7 mouse cellular contexts compared by ENCODE assay signal in genomic region chr14:26667991-26668370, GRCm38 (mm10). TPM values are rescaled to one million over a fixed set of nuclear protein-coding genes. Genes with fewer than 3 reads are reported as not detected.
DNase-seq lines count a peak whose midpoint lies in the region; ATAC-seq lines count a peak whose summit lies in the region.

No protein-coding gene starts in this region.

- H3K4me3 ChIP-seq in neural tube, embryonic 11.5 days (ENCODE audit: low read depth, low read length): peak overlapping the region; percentile 98
- peak overlapping the region; percentile 94 for H3K4me3 ChIP-seq in forebrain, embryonic 10.5 days
- peak overlapping the region; percentile 96 for H3K4me3 ChIP-seq in limb, embryonic 13.5 days
- H3K4me3 ChIP-seq in stomach, embryonic 14.5 days (ENCODE audit: low read depth, low read length): peak overlapping the region; percentile 59

- peak overlapping the region; percentile 87 for H3K9ac ChIP-seq in neural tube, embryonic 11.5 days (ENCODE audit: low read length)
- H3K9ac ChIP-seq in limb, embryonic 13.5 days: peak overlapping the region; percentile 79
- peak overlapping the region; percentile 77 for H3K9ac ChIP-seq in stomach, embryonic 14.5 days (replicated peaks; ENCODE audit: low read depth, low read length)

- H3K27me3 ChIP-seq in neural tube, embryonic 11.5 days (ENCODE audit: control insufficient read depth, insufficient read depth, low read length): no peaks in the 10 kb centered on the region
- no peaks in the 10 kb centered on the region for H3K27me3 ChIP-seq in forebrain, embryonic 10.5 days (ENCODE audit: poor library complexity, severe bottlenecking)
- no peaks in the 10 kb centered on the region for H3K27me3 ChIP-seq in limb, embryonic 13.5 days
- H3K27me3 ChIP-seq in stomach, embryonic 14.5 days (ENCODE audit: control insufficient read depth, insufficient read depth, low read length): no peaks in the 10 kb centered on the region

- H3K27ac ChIP-seq in neural tube, embryonic 11.5 days (ENCODE audit: low read depth, low read length): no peak overlapping the region
- peak overlapping the region; percentile 98 for H3K27ac ChIP-seq in forebrain, embryonic 10.5 days
- no peak overlapping the region for H3K27ac ChIP-seq in limb, embryonic 13.5 days
- no peak overlapping the region for H3K27ac ChIP-seq in stomach, embryonic 14.5 days (ENCODE audit: low read length)

- H3K9me3 ChIP-seq in neural tube, embryonic 11.5 days (ENCODE audit: control insufficient read depth, low read length): no peaks in the 10 kb centered on the region
- H3K9me3 ChIP-seq in forebrain, embryonic 10.5 days: no peaks in the 10 kb centered on the region
- no peaks in the 10 kb centered on the region for H3K9me3 ChIP-seq in limb, embryonic 13.5 days
- H3K9me3 ChIP-seq in stomach, embryonic 14.5 days (ENCODE audit: control insufficient read depth, low read depth, low read length): no peaks in the 10 kb centered on the region

- peak overlapping the region; percentile 79 for H3K4me2 ChIP-seq in neural tube, embryonic 11.5 days (ENCODE audit: low read depth)
- peak overlapping the region; percentile 99 for H3K4me2 ChIP-seq in limb, embryonic 13.5 days (replicated peaks)
- H3K4me2 ChIP-seq in stomach, embryonic 14.5 days (replicated peaks; ENCODE audit: low read depth, low read length): peak overlapping the region; percentile 97

- no peaks in the 10 kb centered on the region for H3K36me3 ChIP-seq in neural tube, embryonic 11.5 days (ENCODE audit: control insufficient read depth, insufficient read depth, low read length)
- H3K36me3 ChIP-seq in forebrain, embryonic 10.5 days (replicated peaks): peaks cover 37% of the 10 kb centered on the region
- peaks cover 17% of the 10 kb centered on the region for H3K36me3 ChIP-seq in limb, embryonic 13.5 days
- H3K36me3 ChIP-seq in stomach, embryonic 14.5 days (ENCODE audit: control insufficient read depth, insufficient read depth, low read length): peaks cover 15% of the 10 kb centered on the region

- DNase-seq in neural tube, embryonic 11.5 days (ENCODE audit: low spot score): no peak
- no peak for DNase-seq in neural tube, embryonic 10.5 days (ENCODE audit: extremely low spot score, low spot score)
- DNase-seq in forebrain, embryonic 10.5 days (ENCODE audit: extremely low spot score, low spot score): no peak
- no peak for DNase-seq in left cerebral cortex, adult 9 months (ENCODE audit: low spot score in 2 of 2)

- no peak for ATAC-seq in neural tube, embryonic 11.5 days (ENCODE audit: insufficient read depth, low FRiP score, low TSS enrichment)
- no peak for ATAC-seq in limb, embryonic 13.5 days (ENCODE audit: low FRiP score, low read depth)
- no peak for ATAC-seq in stomach, embryonic 14.5 days (ENCODE audit: insufficient number of reproducible peaks, insufficient read depth, low FRiP score, low read depth)
- no peak for ATAC-seq in megakaryocyte progenitor cell, adult 5-6 weeks (replicated peaks; ENCODE audit: poor library complexity)

- WGBS in neural tube, embryonic 11.5 days: 26% methylated on average over 6 of the region's 6 CpGs
- WGBS in forebrain, embryonic 10.5 days: 33% methylated on average over 6 of the region's 6 CpGs
- WGBS in limb, embryonic 13.5 days: 21% methylated on average over 6 of the region's 6 CpGs
- 15% methylated on average over 6 of the region's 6 CpGs for WGBS in stomach, embryonic 14.5 days

- H3K4me1 ChIP-seq in neural tube, embryonic 11.5 days (ENCODE audit: control insufficient read depth, insufficient read depth, low read length): peaks cover 11% of the 10 kb centered on the region
- H3K4me1 ChIP-seq in forebrain, embryonic 10.5 days: peaks cover 37% of the 10 kb centered on the region
- peaks cover 25% of the 10 kb centered on the region for H3K4me1 ChIP-seq in limb, embryonic 13.5 days
- peaks cover 21% of the 10 kb centered on the region for H3K4me1 ChIP-seq in stomach, embryonic 14.5 days (ENCODE audit: control insufficient read depth, insufficient read depth, low read length)

RNA-seq across cellular contexts. Expression of gene Pde12, which starts 1.7 kb away (rescaled TPM):
- 13.3 and 14.9 TPM in 2 replicates for polyA plus RNA-seq in neural tube, embryonic 11.5 days (2014; fragmentation: Nextera tagmentation; extraction: Ambion mirVana)
- polyA plus RNA-seq in forebrain, embryonic 10.5 days (2016; fragmentation: Nextera tagmentation; extraction: Ambion mirVana): 11.4 and 11.8 TPM in 2 replicates
- polyA plus RNA-seq in limb, embryonic 13.5 days (2015; fragmentation: Nextera tagmentation; extraction: Ambion mirVana): 9.4 and 10.0 TPM in 2 replicates
- 9.6 and 10.5 TPM in 2 replicates for polyA plus RNA-seq in stomach, embryonic 14.5 days (2014; fragmentation: Nextera tagmentation; extraction: Ambion mirVana)
- total RNA-seq in megakaryocyte progenitor cell, adult 5-6 weeks (2015): 15.4 and 15.8 TPM in 2 replicates
- total RNA-seq in megakaryocyte progenitor cell, adult 5-6 weeks (2017): 12.3 and 13.6 TPM in 2 replicates

RNA-seq across cellular contexts. Expression of gene Dnah12, which starts 25.1 kb away (rescaled TPM):
- 0.01 TPM in 2 replicates for polyA plus RNA-seq in neural tube, embryonic 11.5 days (2014; fragmentation: Nextera tagmentation; extraction: Ambion mirVana)
- not detected in 2 replicates for polyA plus RNA-seq in forebrain, embryonic 10.5 days (2016; fragmentation: Nextera tagmentation; extraction: Ambion mirVana)
- 0.04 and 0.06 TPM in 2 replicates for polyA plus RNA-seq in limb, embryonic 13.5 days (2015; fragmentation: Nextera tagmentation; extraction: Ambion mirVana)
- polyA plus RNA-seq in stomach, embryonic 14.5 days (2014; fragmentation: Nextera tagmentation; extraction: Ambion mirVana): not detected in 2 replicates
- total RNA-seq in megakaryocyte progenitor cell, adult 5-6 weeks (2015): 0.49 and 0.64 TPM in 2 replicates
- total RNA-seq in megakaryocyte progenitor cell, adult 5-6 weeks (2017): 0.21 and 0.47 TPM in 2 replicates

RNA-seq across cellular contexts. Expression of gene Arf4, which starts 30.1 kb away (rescaled TPM):
- 629 and 640 TPM in 2 replicates for polyA plus RNA-seq in neural tube, embryonic 11.5 days (2014; fragmentation: Nextera tagmentation; extraction: Ambion mirVana)
- 472 and 487 TPM in 2 replicates for polyA plus RNA-seq in forebrain, embryonic 10.5 days (2016; fragmentation: Nextera tagmentation; extraction: Ambion mirVana)
- 656 and 713 TPM in 2 replicates for polyA plus RNA-seq in limb, embryonic 13.5 days (2015; fragmentation: Nextera tagmentation; extraction: Ambion mirVana)
- 666 and 710 TPM in 2 replicates for polyA plus RNA-seq in stomach, embryonic 14.5 days (2014; fragmentation: Nextera tagmentation; extraction: Ambion mirVana)
- 361 and 398 TPM in 2 replicates for total RNA-seq in megakaryocyte progenitor cell, adult 5-6 weeks (2015)
- 88.2 and 105 TPM in 2 replicates for total RNA-seq in megakaryocyte progenitor cell, adult 5-6 weeks (2017)
